Mouse (Mus musculus) liver, embryonic 11.5 days (tissue): ENCODE results near the gene Hmgn2. TPM values are rescaled to one million over a fixed set of nuclear protein-coding genes. Genes with fewer than 3 reads are reported as not detected.
"Not testable (repeated sequence)": the region's sequence is repeated elsewhere in the genome, so short reads cannot be mapped to it uniquely, and the experiment has no call there.

Experiments used
- ATAC-seq: fragments of 200-750 bp; cut with Nextera tagmentation; replicated peaks from 2 replicates; pipeline ENCODE4 v1.8.0; 2017; ENCODE audit warnings: moderate number of reproducible peaks, mild to moderate bottlenecking, moderate TSS enrichment, moderate library complexity; ENCODE audit not compliant: low FRiP score
- DNase-seq: peaks from one replicate; pipeline ENCODE4 v3.0.0-alpha.2; 2017; ENCODE audit warnings: low spot score
- H3K27ac ChIP-seq: fragments of 300-500 bp; sonication (generic); 2 replicates; pipeline ENCODE4 v1.5.1; 2014; ENCODE audit warnings: mild to moderate bottlenecking, low read depth, low read length, control low read depth
- H3K27me3 ChIP-seq: fragments of 300-500 bp; sonication (generic); replicated peaks from 2 replicates; pipeline ENCODE4 v1.6.1; 2014; ENCODE audit warnings: low read length, mixed read lengths; ENCODE audit not compliant: control insufficient read depth, insufficient read depth
- H3K36me3 ChIP-seq: fragments of 300-500 bp; sonication (generic); 2 replicates; pipeline ENCODE4 v1.6.1; 2014; ENCODE audit warnings: mild to moderate bottlenecking, low read length, moderate library complexity, mixed read lengths; ENCODE audit not compliant: control insufficient read depth, insufficient read depth
- H3K4me1 ChIP-seq: fragments of 300-500 bp; sonication (generic); replicated peaks from 2 replicates; pipeline ENCODE4 v1.6.1; 2014; ENCODE audit warnings: low read length, mixed read lengths; ENCODE audit not compliant: control insufficient read depth, insufficient read depth
- H3K4me2 ChIP-seq: fragments of 300-500 bp; sonication (generic); 2 replicates; pipeline ENCODE4 v1.6.1; 2014; ENCODE audit warnings: mild to moderate bottlenecking, control low read depth, moderate library complexity
- H3K4me3 ChIP-seq: fragments of 300-500 bp; sonication (generic); 2 replicates; pipeline ENCODE4 v1.5.1; 2014; ENCODE audit warnings: low read depth, low read length, control low read depth
- H3K9ac ChIP-seq: fragments of 300-500 bp; sonication (generic); 2 replicates; pipeline ENCODE4 v1.6.1; 2014; ENCODE audit warnings: low read depth, low read length, control low read depth
- H3K9me3 ChIP-seq: fragments of 300-500 bp; sonication (generic); 2 replicates; pipeline ENCODE4 v1.6.1; 2016; ENCODE audit warnings: low read length, inconsistent platforms, mixed read lengths; ENCODE audit not compliant: control insufficient read depth
- WGBS: fragments of 180-500 bp; shearing (Covaris S2); extraction: QIAGEN DNeasy Blood & Tissue Kit; methylation state at CpG from one replicate; pipeline ENCODE4 v1.1.7; 2014; 5-methylcytosine and 5-hydroxymethylcytosine counted together
- polyA plus RNA-seq: library from polyadenylated mRNA; unstranded; fragments of >200 nt; fragmentation: Nextera tagmentation; extraction: Ambion mirVana; gene quantifications from 2 replicates; pipeline ENCODE4 v1.2.1, GENCODE M21; 2014

Hmgn2 gene
- polyA plus RNA-seq, 1 experiment from 2014 or later = 1,890 TPM

DNA sequence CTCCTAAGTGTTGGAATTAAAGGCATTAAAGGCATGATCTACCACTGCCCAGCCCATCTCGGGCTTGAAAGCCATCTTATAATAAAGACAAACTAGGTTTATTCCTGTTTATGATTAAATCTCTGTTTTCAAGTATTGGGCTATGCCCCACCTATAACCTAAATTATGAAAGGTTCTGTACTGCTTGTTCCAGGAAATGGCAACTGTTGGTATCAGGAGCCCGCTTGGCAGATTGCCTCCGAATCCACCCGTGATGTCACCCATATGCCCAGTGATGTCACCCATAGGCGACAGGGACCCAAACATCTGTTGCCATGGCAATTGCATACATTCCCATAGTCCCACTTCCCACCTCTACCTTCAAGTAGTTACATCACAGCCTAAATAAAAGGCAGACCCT is 44.7 kb downstream of the Hmgn2 start:
- no peak overlapping the region for H3K4me2 ChIP-seq
- H3K27ac ChIP-seq = no peak overlapping the region
- no peaks in the 10 kb centered on the region for H3K36me3 ChIP-seq
- no peak overlapping the region for H3K9ac ChIP-seq
- no peaks in the 10 kb centered on the region for H3K9me3 ChIP-seq
- no peaks in the 10 kb centered on the region for H3K27me3 ChIP-seq
- WGBS = 91% methylated on average over 5 of the region's 5 CpGs
- H3K4me1 ChIP-seq = peaks cover 7% of the 10 kb centered on the region
- no peak for DNase-seq
- H3K4me3 ChIP-seq = no peak overlapping the region
- no peak for ATAC-seq

DNA sequence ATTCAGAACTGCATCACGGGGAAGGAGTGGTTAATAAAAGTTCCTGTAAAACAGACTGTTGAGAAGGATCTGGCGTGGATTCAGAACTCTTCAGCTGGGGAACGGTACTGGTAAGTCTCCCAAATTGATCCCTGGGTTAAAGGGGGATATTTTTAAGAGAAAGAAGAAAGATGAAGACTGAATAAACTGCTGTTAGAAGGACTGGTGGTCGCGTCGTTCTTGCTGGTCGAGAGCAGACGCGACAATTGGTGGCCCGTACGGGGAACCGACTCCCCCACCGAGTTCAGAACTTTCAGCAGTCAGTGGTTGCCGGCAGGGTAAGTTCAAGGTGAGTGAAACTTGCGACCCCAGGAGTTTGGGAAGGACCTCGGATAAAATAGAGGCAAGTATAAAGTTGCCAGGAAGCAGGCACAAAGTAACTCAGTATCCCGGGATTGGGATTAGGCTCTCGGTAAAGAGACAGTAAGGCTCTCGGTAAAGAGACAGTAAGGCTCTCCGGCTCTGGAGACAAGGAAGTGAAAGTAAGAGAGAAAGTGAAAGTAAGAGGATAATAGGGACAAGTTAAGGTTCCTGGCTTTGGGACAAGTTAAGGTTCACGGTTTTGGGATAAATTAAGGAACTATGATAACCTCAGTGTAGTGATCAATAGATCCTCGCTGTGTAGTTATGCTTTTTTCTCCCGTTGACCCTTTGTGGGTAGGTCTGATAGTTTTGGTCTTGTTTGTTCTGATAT is 50.2 kb downstream of the Hmgn2 start:
- not testable (repeated sequence) for H3K4me1 ChIP-seq, H3K4me2 ChIP-seq, H3K9ac ChIP-seq, H3K9me3 ChIP-seq, ATAC-seq, H3K27ac ChIP-seq, DNase-seq, H3K4me3 ChIP-seq, H3K27me3 ChIP-seq, H3K36me3 ChIP-seq
- 81% methylated on average over 17 of the region's 23 CpGs for WGBS

Other genes with a start within 250 kb of the Hmgn2 start
- 26.6 and 32.4 TPM in 2 replicates for gene Arid1a, start 211.9 kb downstream of the Hmgn2 start, polyA plus RNA-seq
- 66.5 and 74.7 TPM in 2 replicates for gene Rps6ka1, start 80.9 kb downstream of the Hmgn2 start, polyA plus RNA-seq
- gene Dhdds, start 32.3 kb upstream of the Hmgn2 start, polyA plus RNA-seq = 30.9 and 39.0 TPM in 2 replicates
- 5.8 TPM in 2 replicates for gene Lin28a, start 50.2 kb upstream of the Hmgn2 start, polyA plus RNA-seq
- not detected in 2 replicates for gene Zfp683, start 85.2 kb upstream of the Hmgn2 start, polyA plus RNA-seq
- 1.2 and 1.7 TPM in 2 replicates for gene Crybg2, start 92.2 kb upstream of the Hmgn2 start, polyA plus RNA-seq
- gene Cd52, start 126.4 kb upstream of the Hmgn2 start, polyA plus RNA-seq = 16.4 TPM in 2 replicates
- gene Ubxn11, start 133.9 kb upstream of the Hmgn2 start, polyA plus RNA-seq = 5.6 and 7.0 TPM in 2 replicates
- 257 and 281 TPM in 2 replicates for gene Sh3bgrl3, start 160.1 kb upstream of the Hmgn2 start, polyA plus RNA-seq
- 42.9 and 44.2 TPM in 2 replicates for gene Cep85, start 218.5 kb upstream of the Hmgn2 start, polyA plus RNA-seq
- not detected in 2 replicates for gene Gm7534, start 234.4 kb upstream of the Hmgn2 start, polyA plus RNA-seq